Mouse (Mus musculus): Measurements from ENCODE around the gene Kpna1. TPM values are rescaled to one million over a fixed set of nuclear protein-coding genes. Genes with fewer than 3 reads are reported as not detected.

The Kpna1 gene
- polyA plus RNA-seq, 1 experiment from 2014 or later = 104 TPM

DNA sequence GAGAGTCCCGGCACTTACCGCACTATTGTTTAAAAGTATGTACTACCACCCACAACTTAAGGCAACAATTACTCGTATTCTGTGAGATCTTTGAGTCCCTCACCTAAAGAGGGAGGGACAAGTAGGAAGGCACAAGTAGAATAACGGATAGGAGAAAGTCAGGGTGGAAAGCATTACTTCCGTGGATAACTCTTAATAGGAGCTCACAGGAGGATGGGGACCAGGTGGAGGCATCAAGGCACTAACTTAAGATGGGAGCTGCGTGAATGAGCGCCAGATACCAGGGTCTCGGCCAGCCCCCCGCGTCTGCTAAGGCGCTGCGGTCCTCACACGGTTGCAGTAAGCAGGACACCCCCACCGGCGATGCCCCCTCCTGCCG lies 92.5 kb downstream of the Kpna1 start:
- no peak for DNase-seq
- peak overlapping the region; percentile 84 for H3K9ac ChIP-seq (replicated peaks; ENCODE audit: low read length)
- ATAC-seq (ENCODE audit: low FRiP score, low TSS enrichment) = no peak
- H3K27me3 ChIP-seq (ENCODE audit: control insufficient read depth, insufficient read depth, low read length) = no peaks in the 10 kb centered on the region
- WGBS = under 1% methylated on average over 16 of the region's 16 CpGs
- peaks cover 21% of the 10 kb centered on the region for H3K4me1 ChIP-seq (ENCODE audit: control insufficient read depth, insufficient read depth, low read length)
- H3K4me2 ChIP-seq (ENCODE audit: low read length) = peak overlapping the region; percentile 83
- H3K27ac ChIP-seq (replicated peaks; ENCODE audit: low read depth, low read length) = peak overlapping the region; percentile 99
- H3K4me3 ChIP-seq (replicated peaks; ENCODE audit: low read depth, low read length) = peak overlapping the region; percentile 76
- no peaks in the 10 kb centered on the region for H3K36me3 ChIP-seq (ENCODE audit: control insufficient read depth, insufficient read depth, low read length)
- H3K9me3 ChIP-seq (ENCODE audit: control insufficient read depth, low read length) = no peaks in the 10 kb centered on the region

DNA sequence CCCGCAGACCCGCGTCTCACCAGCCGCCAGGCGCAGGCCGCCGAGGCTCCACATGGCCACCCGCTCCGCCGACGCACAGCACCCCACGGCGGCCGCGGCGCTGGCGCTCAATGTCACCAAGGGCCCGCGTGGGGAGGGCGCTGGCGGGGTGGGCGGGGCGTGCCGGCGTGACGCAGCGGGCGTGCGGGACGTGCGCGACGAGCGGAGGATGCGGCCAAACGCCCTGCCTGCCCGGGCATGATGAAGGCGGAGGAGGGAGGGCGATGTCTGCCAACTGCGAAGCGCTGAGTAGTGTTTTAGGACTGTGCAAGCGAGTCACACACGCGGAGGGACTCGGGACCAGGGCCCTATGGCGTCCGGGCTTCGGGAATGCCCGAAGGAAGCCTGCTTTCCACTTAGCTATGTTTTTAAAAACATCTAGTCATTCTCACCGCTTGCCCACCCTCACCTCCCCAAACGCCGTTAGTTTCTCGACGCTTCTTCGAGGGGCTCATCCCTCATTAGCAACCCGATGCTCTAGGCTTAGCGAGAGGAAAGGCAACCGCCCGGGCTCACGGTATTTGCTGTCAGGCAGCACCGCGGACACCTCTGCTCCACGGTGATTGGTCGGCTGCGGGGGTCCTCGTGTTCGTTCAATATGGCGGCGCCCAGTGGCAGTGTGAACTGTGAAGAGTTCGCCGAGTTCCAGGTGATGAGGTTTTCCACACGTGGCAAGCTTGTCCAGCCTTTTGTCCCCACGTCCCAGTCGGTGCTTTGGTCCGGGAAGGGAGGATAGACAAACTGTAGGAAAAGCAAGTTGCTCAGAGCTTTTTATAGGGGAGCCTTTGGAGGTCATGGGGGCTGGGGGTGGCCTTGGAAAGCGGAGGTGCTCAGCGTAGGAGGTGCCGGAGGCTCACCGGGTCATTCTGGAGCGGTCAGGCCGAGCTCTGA lies 93.2 kb downstream of the Kpna1 start, which contains the start of the genes Fam162a and Ccdc58:
Gene Fam162a, minus strand, starts transcription at position 145 of the 930 bp plus-strand sequence.
Gene Ccdc58, plus strand, starts transcription at position 236 of the 930 bp plus-strand sequence.
- under 1% methylated on average over 76 of the region's 81 CpGs for WGBS
- peak within 1 kb of the TSS; percentile 84 for H3K9ac ChIP-seq (replicated peaks; ENCODE audit: low read length)
- H3K4me1 ChIP-seq (ENCODE audit: control insufficient read depth, insufficient read depth, low read length) = peaks cover 21% of the 10 kb centered on the region

DNA sequence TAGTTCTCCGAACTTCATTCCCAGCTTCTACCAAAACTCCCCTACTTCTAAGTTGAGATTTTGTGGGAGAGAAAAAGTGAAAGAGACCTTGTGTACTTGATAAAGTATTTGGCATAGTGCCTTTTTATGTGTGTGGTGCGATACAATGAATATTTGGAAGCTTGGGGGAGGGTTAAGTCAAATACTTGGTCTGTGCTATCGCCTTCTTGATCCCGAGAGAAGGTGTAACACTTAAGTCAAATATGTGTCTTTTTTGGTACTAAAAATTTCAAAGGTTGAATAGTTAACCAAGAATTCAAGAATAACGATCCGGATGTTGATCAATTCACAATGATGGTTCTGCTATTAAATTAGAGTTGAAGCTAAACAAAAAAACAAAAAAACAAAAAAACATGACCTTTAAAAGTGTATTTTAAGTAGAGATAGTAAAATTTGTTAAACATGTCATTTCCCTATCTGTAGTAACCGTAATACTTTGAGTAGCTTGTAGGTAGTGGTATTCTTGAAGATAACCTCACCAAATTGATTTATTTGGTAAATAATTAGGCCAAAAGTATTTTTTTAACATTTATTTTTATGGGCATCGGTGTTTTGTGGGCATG lies 94.0 kb downstream of the Kpna1 start:
- ATAC-seq (ENCODE audit: low FRiP score, low TSS enrichment) = no peak
- H3K9ac ChIP-seq (replicated peaks; ENCODE audit: low read length) = peak overlapping the region; percentile 84

More for the DNA sequence above, 93.2 kb downstream of the Kpna1 start, which contains the start of the genes Fam162a and Ccdc58:
- ATAC-seq (ENCODE audit: low FRiP score, low TSS enrichment) = peak; percentile 97
- no peaks in the 10 kb centered on the region for H3K36me3 ChIP-seq (ENCODE audit: control insufficient read depth, insufficient read depth, low read length)
- no peaks in the 10 kb centered on the region for H3K9me3 ChIP-seq (ENCODE audit: control insufficient read depth, low read length)
- peak within 1 kb of the TSS; percentile 83 for H3K4me2 ChIP-seq (ENCODE audit: low read length)
- peak within 1 kb of the TSS; percentile 99 for H3K27ac ChIP-seq (replicated peaks; ENCODE audit: low read depth, low read length)
- peak; percentile 95 for DNase-seq
- peak within 1 kb of the TSS; percentile 76 for H3K4me3 ChIP-seq (replicated peaks; ENCODE audit: low read depth, low read length)
- no peaks in the 10 kb centered on the region for H3K27me3 ChIP-seq (ENCODE audit: control insufficient read depth, insufficient read depth, low read length)

DNA sequence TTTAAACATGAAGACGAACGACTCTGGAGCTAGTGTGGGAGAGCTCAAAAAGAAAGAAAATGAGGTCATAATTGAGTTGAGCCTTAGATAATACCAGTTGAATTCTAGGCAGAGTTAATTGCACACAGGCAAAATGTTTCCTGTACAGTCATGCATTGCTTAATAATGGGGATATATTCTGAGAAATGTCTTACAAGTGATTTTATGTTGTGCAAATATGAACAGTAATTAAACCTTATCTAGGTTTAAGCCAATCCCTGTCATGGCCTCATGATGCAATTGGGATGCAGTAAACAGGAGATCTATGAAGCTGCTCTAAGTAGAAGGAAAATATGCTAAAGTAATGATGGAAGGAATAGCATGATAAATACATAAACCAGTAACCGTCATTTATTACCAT lies 96.2 kb downstream of the Kpna1 start:
- no peak overlapping the region for H3K4me3 ChIP-seq (replicated peaks; ENCODE audit: low read depth, low read length)
- H3K9ac ChIP-seq (replicated peaks; ENCODE audit: low read length) = no peak overlapping the region
- no peaks in the 10 kb centered on the region for H3K9me3 ChIP-seq (ENCODE audit: control insufficient read depth, low read length)
- ATAC-seq (ENCODE audit: low FRiP score, low TSS enrichment) = no peak
- no peaks in the 10 kb centered on the region for H3K36me3 ChIP-seq (ENCODE audit: control insufficient read depth, insufficient read depth, low read length)
- H3K27me3 ChIP-seq (ENCODE audit: control insufficient read depth, insufficient read depth, low read length) = no peaks in the 10 kb centered on the region
- DNase-seq = no peak
- WGBS = 95% methylated on average over 3 of the region's 3 CpGs
- H3K27ac ChIP-seq (replicated peaks; ENCODE audit: low read depth, low read length) = no peak overlapping the region
- H3K4me1 ChIP-seq (ENCODE audit: control insufficient read depth, insufficient read depth, low read length) = peaks cover 14% of the 10 kb centered on the region
- no peak overlapping the region for H3K4me2 ChIP-seq (ENCODE audit: low read length)

More for the DNA sequence above, 94.0 kb downstream of the Kpna1 start:
- 31% methylated on average over 8 of the region's 8 CpGs for WGBS
- Histone ChIP-seq H3K4me1 (ENCODE audit: control insufficient read depth, insufficient read depth, low read length) (peaks cover 21% of the 10 kb centered on the region), H3K4me3 (replicated peaks; ENCODE audit: low read depth, low read length) (peak overlapping the region; percentile 76), H3K36me3 (ENCODE audit: control insufficient read depth, insufficient read depth, low read length) (no peaks in the 10 kb centered on the region), H3K4me2 (ENCODE audit: low read length) (peak overlapping the region; percentile 83), H3K27ac (replicated peaks; ENCODE audit: low read depth, low read length) (peak overlapping the region; percentile 99), H3K9me3 (ENCODE audit: control insufficient read depth, low read length) (no peaks in the 10 kb centered on the region), H3K27me3 (ENCODE audit: control insufficient read depth, insufficient read depth, low read length) (no peaks in the 10 kb centered on the region)
- no peak for DNase-seq

DNA sequence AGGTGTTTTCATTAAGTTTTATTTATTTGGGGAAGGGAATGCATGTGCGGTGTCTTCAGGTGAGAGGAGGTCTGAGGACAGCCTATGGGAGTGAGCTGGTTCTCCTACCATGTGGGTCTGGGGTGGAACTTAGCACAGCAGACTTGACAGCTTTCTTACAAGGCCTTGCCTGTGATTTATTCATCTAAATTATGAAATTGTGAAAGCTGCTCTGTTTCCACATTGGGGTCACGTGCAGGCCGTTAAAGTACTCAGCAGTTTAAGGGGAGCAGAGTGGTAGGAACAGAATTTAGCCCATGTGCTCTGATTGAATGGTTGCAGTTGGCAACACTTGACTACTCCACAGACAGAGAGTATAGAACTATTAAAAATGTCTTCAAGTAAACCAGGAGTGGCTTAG lies 101.4 kb downstream of the Kpna1 start:
- whole genome bisulfite sequencing = 98% methylated on average over 3 of the region's 3 CpGs
- Histone ChIP-seq H3K9me3 (ENCODE audit: control insufficient read depth, low read length) (no peaks in the 10 kb centered on the region), H3K27me3 (ENCODE audit: control insufficient read depth, insufficient read depth, low read length) (no peaks in the 10 kb centered on the region), H3K4me3 (replicated peaks; ENCODE audit: low read depth, low read length) (no peak overlapping the region), H3K27ac (replicated peaks; ENCODE audit: low read depth, low read length) (no peak overlapping the region), H3K4me2 (ENCODE audit: low read length) (no peak overlapping the region), H3K4me1 (ENCODE audit: control insufficient read depth, insufficient read depth, low read length) (no peaks in the 10 kb centered on the region), H3K36me3 (ENCODE audit: control insufficient read depth, insufficient read depth, low read length) (peaks cover 7% of the 10 kb centered on the region; the same call in 1 of the 2 replicates), H3K9ac (replicated peaks; ENCODE audit: low read length) (no peak overlapping the region)
- ATAC-seq (ENCODE audit: low FRiP score, low TSS enrichment) = no peak
- DNase-seq = no peak

Other genes with a start within 250 kb of the Kpna1 start
- gene Dirc2, start 209.4 kb upstream of the Kpna1 start, polyA plus RNA-seq (2014; fragmentation: Nextera tagmentation; extraction: Ambion mirVana) = 40.5 and 44.5 TPM in 2 replicates
- gene Hspbap1, start 208.4 kb upstream of the Kpna1 start, polyA plus RNA-seq (2014; fragmentation: Nextera tagmentation; extraction: Ambion mirVana) = 13.4 and 18.1 TPM in 2 replicates
- gene Parp14, start 107.2 kb upstream of the Kpna1 start, polyA plus RNA-seq (2014; fragmentation: Nextera tagmentation; extraction: Ambion mirVana) = 0.09 and 0.62 TPM in 2 replicates
- gene Parp9, start 40.3 kb upstream of the Kpna1 start, polyA plus RNA-seq (2014; fragmentation: Nextera tagmentation; extraction: Ambion mirVana) = 0.30 and 3.3 TPM in 2 replicates
- 0.55 and 2.8 TPM in 2 replicates for gene Dtx3l, start 39.6 kb upstream of the Kpna1 start, polyA plus RNA-seq (2014; fragmentation: Nextera tagmentation; extraction: Ambion mirVana)
- gene Wdr5b, start 62.4 kb downstream of the Kpna1 start, polyA plus RNA-seq (2014; fragmentation: Nextera tagmentation; extraction: Ambion mirVana) = 14.4 and 16.9 TPM in 2 replicates
- 126 and 132 TPM in 2 replicates for gene Fam162a, start 92.8 kb downstream of the Kpna1 start, polyA plus RNA-seq (2014; fragmentation: Nextera tagmentation; extraction: Ambion mirVana)
- gene Ccdc58, start 92.9 kb downstream of the Kpna1 start, polyA plus RNA-seq (2014; fragmentation: Nextera tagmentation; extraction: Ambion mirVana) = 27.7 and 29.7 TPM in 2 replicates
- not detected in 2 replicates for gene Csta1, start 152.5 kb downstream of the Kpna1 start, polyA plus RNA-seq (2014; fragmentation: Nextera tagmentation; extraction: Ambion mirVana)
- gene Stfa2l1, start 178.1 kb downstream of the Kpna1 start, polyA plus RNA-seq (2014; fragmentation: Nextera tagmentation; extraction: Ambion mirVana) = not detected in 2 replicates
- gene Gm5483, start 205.5 kb downstream of the Kpna1 start, polyA plus RNA-seq (2014; fragmentation: Nextera tagmentation; extraction: Ambion mirVana) = not detected in 2 replicates
- gene Gm5416, start 231.7 kb downstream of the Kpna1 start, polyA plus RNA-seq (2014; fragmentation: Nextera tagmentation; extraction: Ambion mirVana) = not detected in 2 replicates
- not detected in 2 replicates for gene 2010005H15Rik, start 242.7 kb downstream of the Kpna1 start, polyA plus RNA-seq (2014; fragmentation: Nextera tagmentation; extraction: Ambion mirVana)